Mouse (Mus musculus) C2C12 (cell line): Measurements from ENCODE around the gene RPS10-NUDT3.

ENCODE experiments used
- CTCF ChIP-seq: IDR thresholded peaks from one replicate; pipeline ENCODE4 v1.5.1; 2011; ENCODE audit not compliant: control insufficient read depth, insufficient read depth, insufficient read length
- MAX ChIP-seq: IDR thresholded peaks from one replicate; pipeline ENCODE4 v1.6.1; 2011; ENCODE audit warnings: mild to moderate bottlenecking, control low read depth
- MYOG ChIP-seq: IDR thresholded peaks from one replicate; pipeline ENCODE4 v1.6.1; 2011; ENCODE audit not compliant: control insufficient read depth, insufficient read length; ENCODE audit errors: extremely low read depth
- USF1 ChIP-seq: IDR thresholded peaks from one replicate; pipeline ENCODE4 v1.6.1; 2011; ENCODE audit warnings: low read depth, mild to moderate bottlenecking, control low read depth, moderate library complexity

- TF ChIP-seq CTCF (no peak), MYOG (no peak), MAX (no peak), USF1 (no peak)
Measured at GRCm38 (mm10) chr17:27532095-27532494, 102.9 kb downstream of the RPS10-NUDT3 start.
